Mouse (Mus musculus) adrenal gland, postnatal 14 days (tissue): Measurements from ENCODE around the gene Gm20814. TPM values are rescaled to one million over a fixed set of nuclear protein-coding genes. Genes with fewer than 3 reads are reported as not detected.
"Not testable (repeated sequence)": the region's sequence is repeated elsewhere in the genome, so short reads cannot be mapped to it uniquely, and the experiment has no call there.

ENCODE experiments used
- DNase-seq: peaks from one replicate; pipeline ENCODE4 v3.0.0; 2021; ENCODE audit warnings: mixed read lengths
- long read RNA-seq, 2 experiments: library from polyadenylated mRNA; stranded (forward); transcript quantifications; one replicate each; pipeline ENCODE4 v2.0.0; 2021
- total RNA-seq: library from RNA; stranded (reverse); gene quantifications from 2 replicates; pipeline ENCODE4 v1.2.3, GENCODE M21; 2021

The Gm20814 gene
- total RNA-seq, result not detected in 2 replicates
- long read RNA-seq, experiment 1, result 0 reads
- long read RNA-seq, experiment 2, result 0 reads

GRCm38 (mm10) chrY:75195556-75195955 lies at the start of gene Gm20814:
TSS of gene Gm20814 (plus strand) at chrY:75195856.
- not testable (repeated sequence) for DNase-seq
